Mouse (Mus musculus) limb, embryonic 13.5 days (tissue): ENCODE measurements at regions not wholly inside any gene's neighbourhood (a gene's known extent, or its start where the extent isn't known, plus 50 kb on each side); places are given as distances from the start of the nearest gene placed in this dataset.

ENCODE experiments used
- ATAC-seq: fragments of 200-750 bp; cut with Nextera tagmentation; 2 replicates; pipeline ENCODE4 v1.8.0; 2017; ENCODE audit warnings: low read depth, moderate number of reproducible peaks, moderate TSS enrichment; ENCODE audit not compliant: low FRiP score
- H3K27ac ChIP-seq: fragments of 300-500 bp; sonication (generic); 2 replicates; pipeline ENCODE4 v1.5.1; 2015; ENCODE audit warnings: inconsistent platforms, mild to moderate bottlenecking, moderate library complexity
- H3K27me3 ChIP-seq: fragments of 300-500 bp; sonication (generic); 2 replicates; pipeline ENCODE4 v1.6.1; 2015; ENCODE audit warnings: mild to moderate bottlenecking, inconsistent platforms
- H3K36me3 ChIP-seq: fragments of 300-500 bp; sonication (generic); 2 replicates; pipeline ENCODE4 v1.6.1; 2015; ENCODE audit warnings: inconsistent platforms, mild to moderate bottlenecking, moderate library complexity
- H3K4me1 ChIP-seq: fragments of 300-500 bp; sonication (generic); 2 replicates; pipeline ENCODE4 v1.6.1; 2015; ENCODE audit warnings: inconsistent platforms
- H3K4me2 ChIP-seq: fragments of 300-500 bp; sonication (generic); replicated peaks from 2 replicates; pipeline ENCODE4 v1.6.1; 2015; ENCODE audit warnings: inconsistent platforms, mild to moderate bottlenecking, moderate library complexity
- H3K4me3 ChIP-seq: fragments of 300-500 bp; sonication (generic); 2 replicates; pipeline ENCODE4 v1.5.1; 2015; ENCODE audit warnings: moderate library complexity, mild to moderate bottlenecking, inconsistent platforms
- H3K9ac ChIP-seq: fragments of 300-500 bp; sonication (generic); 2 replicates; pipeline ENCODE4 v1.6.1; 2015; ENCODE audit warnings: mild to moderate bottlenecking, inconsistent platforms
- H3K9me3 ChIP-seq: fragments of 300-500 bp; sonication (generic); 2 replicates; pipeline ENCODE4 v1.6.1; 2016; ENCODE audit warnings: inconsistent platforms
- WGBS: fragments of 180-500 bp; shearing (Covaris S2); methylation state at CpG from one replicate; pipeline ENCODE4 v1.1.7; 2015; 5-methylcytosine and 5-hydroxymethylcytosine counted together

GRCm38 (mm10) chr12:69461888-69462840 lies 89.9 kb upstream of the Gm9887 start:
- 29% methylated on average over 30 of the region's 30 CpGs for WGBS
- peak overlapping the region; percentile 87 for H3K27ac ChIP-seq
- ATAC-seq, result peak; percentile 91
- no peaks in the 10 kb centered on the region for H3K36me3 ChIP-seq
- H3K4me1 ChIP-seq, result peaks cover 23% of the 10 kb centered on the region
- no peaks in the 10 kb centered on the region for H3K27me3 ChIP-seq
- no peaks in the 10 kb centered on the region for H3K9me3 ChIP-seq
- peak overlapping the region; percentile 41 for H3K4me3 ChIP-seq
- H3K4me2 ChIP-seq, result peak overlapping the region; percentile 63
- peak overlapping the region; percentile 56 for H3K9ac ChIP-seq

- Histone ChIP-seq H3K4me3 (no peak overlapping the region), H3K27ac (no peak overlapping the region; the same call in 1 of the 2 replicates), H3K9ac (no peak overlapping the region), H3K36me3 (no peaks in the 10 kb centered on the region), H3K4me2 (no peak overlapping the region), H3K27me3 (no peaks in the 10 kb centered on the region), H3K4me1 (peaks cover 20% of the 10 kb centered on the region), H3K9me3 (no peaks in the 10 kb centered on the region)
- no peak for ATAC-seq
- WGBS, result 60% methylated on average over 3 of the region's 3 CpGs
Measured at GRCm38 (mm10) chr12:69460552-69461079, 88.4 kb upstream of the Gm9887 start.

GRCm38 (mm10) chr12:69458170-69458841 lies 86.0 kb upstream of the Gm9887 start:
- no peak overlapping the region for H3K4me3 ChIP-seq
- H3K36me3 ChIP-seq, result no peaks in the 10 kb centered on the region
- no peak overlapping the region for H3K4me2 ChIP-seq
- no peaks in the 10 kb centered on the region for H3K27me3 ChIP-seq
- no peak for ATAC-seq
- no peak overlapping the region for H3K27ac ChIP-seq
- H3K9me3 ChIP-seq, result no peaks in the 10 kb centered on the region
- H3K4me1 ChIP-seq, result peaks cover 20% of the 10 kb centered on the region
- 70% methylated on average over 14 of the region's 14 CpGs for WGBS
- H3K9ac ChIP-seq, result no peak overlapping the region

GRCm38 (mm10) chr12:69456746-69457145 lies 84.5 kb upstream of the Gm9887 start:
- Histone ChIP-seq H3K36me3 (no peaks in the 10 kb centered on the region), H3K9me3 (no peaks in the 10 kb centered on the region), H3K4me3 (no peak overlapping the region), H3K27ac (no peak overlapping the region), H3K9ac (no peak overlapping the region), H3K4me1 (peaks cover 6% of the 10 kb centered on the region), H3K27me3 (no peaks in the 10 kb centered on the region), H3K4me2 (no peak overlapping the region)
- ATAC-seq, result no peak
- 81% methylated on average over 3 of the region's 3 CpGs for WGBS

- 87% methylated on average over 12 of the region's 12 CpGs for WGBS
- peaks cover 3% of the 10 kb centered on the region; the same call in 1 of the 2 replicates for H3K4me1 ChIP-seq
- no peak overlapping the region for H3K4me2 ChIP-seq
- H3K27ac ChIP-seq, result no peak overlapping the region
- no peak for ATAC-seq
- no peak overlapping the region for H3K9ac ChIP-seq
- no peaks in the 10 kb centered on the region for H3K27me3 ChIP-seq
- no peak overlapping the region for H3K4me3 ChIP-seq
- H3K36me3 ChIP-seq, result no peaks in the 10 kb centered on the region
- no peaks in the 10 kb centered on the region for H3K9me3 ChIP-seq
Measured at GRCm38 (mm10) chr12:69456116-69456515, 83.9 kb upstream of the Gm9887 start.

- Histone ChIP-seq H3K4me1 (peaks cover 9% of the 10 kb centered on the region; the same call in 1 of the 2 replicates), H3K9ac (no peak overlapping the region), H3K36me3 (no peaks in the 10 kb centered on the region), H3K4me2 (no peak overlapping the region), H3K27ac (no peak overlapping the region), H3K4me3 (no peak overlapping the region), H3K27me3 (no peaks in the 10 kb centered on the region), H3K9me3 (no peaks in the 10 kb centered on the region)
- ATAC-seq, result no peak
- 74% methylated on average over 5 of the region's 5 CpGs for WGBS
Measured at GRCm38 (mm10) chr12:69455566-69455965, 83.3 kb upstream of the Gm9887 start.

GRCm38 (mm10) chr12:69453544-69453943 lies 81.3 kb upstream of the Gm9887 start:
- Histone ChIP-seq H3K27me3 (no peaks in the 10 kb centered on the region), H3K4me3 (no peak overlapping the region), H3K9ac (no peak overlapping the region), H3K9me3 (no peaks in the 10 kb centered on the region), H3K4me2 (no peak overlapping the region), H3K4me1 (peaks cover 18% of the 10 kb centered on the region), H3K36me3 (no peaks in the 10 kb centered on the region), H3K27ac (no peak overlapping the region)
- no peak for ATAC-seq
- 78% methylated on average over 6 of the region's 6 CpGs for WGBS

GRCm38 (mm10) chr12:69452986-69453385 lies 80.7 kb upstream of the Gm9887 start:
- no peaks in the 10 kb centered on the region for H3K27me3 ChIP-seq
- H3K36me3 ChIP-seq, result no peaks in the 10 kb centered on the region
- WGBS, result 86% methylated on average over 10 of the region's 10 CpGs
- H3K9me3 ChIP-seq, result no peaks in the 10 kb centered on the region
- no peak overlapping the region for H3K9ac ChIP-seq
- no peak for ATAC-seq
- H3K27ac ChIP-seq, result no peak overlapping the region
- peaks cover 24% of the 10 kb centered on the region for H3K4me1 ChIP-seq
- no peak overlapping the region for H3K4me3 ChIP-seq
- H3K4me2 ChIP-seq, result no peak overlapping the region

- H3K4me3 ChIP-seq, result no peak overlapping the region
- no peaks in the 10 kb centered on the region for H3K27me3 ChIP-seq
- no peaks in the 10 kb centered on the region for H3K9me3 ChIP-seq
- H3K4me1 ChIP-seq, result peaks cover 43% of the 10 kb centered on the region
- no peak overlapping the region for H3K9ac ChIP-seq
- WGBS, result 47% methylated on average over 6 of the region's 6 CpGs
- H3K27ac ChIP-seq, result peak overlapping the region; percentile 33; the same call in 1 of the 2 replicates
- no peak for ATAC-seq
- no peak overlapping the region for H3K4me2 ChIP-seq
- no peaks in the 10 kb centered on the region for H3K36me3 ChIP-seq
Measured at GRCm38 (mm10) chr12:69451110-69451509, 78.9 kb upstream of the Gm9887 start.

GRCm38 (mm10) chr12:69447962-69448767 lies 75.9 kb upstream of the Gm9887 start:
- no peaks in the 10 kb centered on the region for H3K27me3 ChIP-seq
- ATAC-seq, result no peak
- H3K9ac ChIP-seq, result no peak overlapping the region
- 45% methylated on average over 14 of the region's 14 CpGs for WGBS
- no peaks in the 10 kb centered on the region for H3K9me3 ChIP-seq
- no peaks in the 10 kb centered on the region for H3K36me3 ChIP-seq
- peaks cover 45% of the 10 kb centered on the region for H3K4me1 ChIP-seq
- 0 out of 2 replicates have a peak overlapping the region, but pooled peaks have one; percentile 44 for H3K27ac ChIP-seq
- H3K4me3 ChIP-seq, result no peak overlapping the region
- peak overlapping the region; percentile 53 for H3K4me2 ChIP-seq

- H3K36me3 ChIP-seq, result no peaks in the 10 kb centered on the region
Measured at GRCm38 (mm10) chr12:69447322-69447827, 75.1 kb upstream of the Gm9887 start.

More at GRCm38 (mm10) chr12:69447322-69447827, 75.1 kb upstream of the Gm9887 start:
- no peak overlapping the region; the same call in 1 of the 2 replicates for H3K9ac ChIP-seq
- no peaks in the 10 kb centered on the region for H3K27me3 ChIP-seq
- WGBS, result 59% methylated on average over 9 of the region's 9 CpGs
- H3K4me2 ChIP-seq, result peak overlapping the region; percentile 53
- peaks cover 48% of the 10 kb centered on the region for H3K4me1 ChIP-seq
- no peaks in the 10 kb centered on the region for H3K9me3 ChIP-seq
- peak overlapping the region; percentile 5; the same call in 1 of the 2 replicates for H3K4me3 ChIP-seq
- ATAC-seq, result no peak
- peak overlapping the region; percentile 76 for H3K27ac ChIP-seq
